Mouse (Mus musculus) erythroblast, adult 5-6 weeks (primary cell): Measurements from ENCODE around the gene Mrpl41. TPM values are rescaled to one million over a fixed set of nuclear protein-coding genes. Genes with fewer than 3 reads are reported as not detected.
"Not testable (repeated sequence)": the region's sequence is repeated elsewhere in the genome, so short reads cannot be mapped to it uniquely, and the experiment has no call there.

ENCODE experiments used
- ATAC-seq: replicated peaks from 2 replicates; pipeline ENCODE4 v1.8.0; 2016; ENCODE audit warnings: moderate number of reproducible peaks, mild to moderate bottlenecking, moderate TSS enrichment, inconsistent platforms; ENCODE audit not compliant: poor library complexity, low FRiP score, severe bottlenecking
- total RNA-seq, 2 experiments: library from RNA; stranded (forward) in 1 of 2; stranded (reverse) in 1 of 2; fragments of 150-400 nt in 1 of 2; fragments of 200-764, 138-1000 nt in 1 of 2; gene quantifications; 2 replicates each; pipeline versions ENCODE4 v1.2.3 to v1.2.4; 2015 to 2017; ENCODE audit warnings: low replicate concordance in 2 of 2

Gene Mrpl41
- total RNA-seq, 2 experiments from 2014 or later = 33.6 to 37.7 TPM

DNA sequence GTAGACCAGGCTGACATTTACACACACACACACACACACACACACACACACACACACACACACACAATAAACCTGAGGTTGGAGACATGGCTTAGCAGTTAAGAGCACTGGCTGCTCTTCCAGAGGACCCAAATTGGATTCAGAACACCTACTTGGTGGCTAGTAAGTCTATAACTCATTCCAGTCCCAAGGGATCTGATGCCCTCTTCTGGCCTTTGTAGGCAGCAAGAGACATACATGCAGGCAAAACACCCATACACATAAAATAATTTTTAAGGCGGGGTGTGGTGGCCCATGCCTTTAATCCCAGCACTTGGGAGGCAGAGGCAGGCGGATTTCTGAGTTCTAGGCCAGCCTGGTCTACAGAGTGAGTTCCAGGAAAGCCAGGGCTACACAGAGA is 30.6 kb downstream of the Mrpl41 start:
- not testable (repeated sequence) for ATAC-seq

DNA sequence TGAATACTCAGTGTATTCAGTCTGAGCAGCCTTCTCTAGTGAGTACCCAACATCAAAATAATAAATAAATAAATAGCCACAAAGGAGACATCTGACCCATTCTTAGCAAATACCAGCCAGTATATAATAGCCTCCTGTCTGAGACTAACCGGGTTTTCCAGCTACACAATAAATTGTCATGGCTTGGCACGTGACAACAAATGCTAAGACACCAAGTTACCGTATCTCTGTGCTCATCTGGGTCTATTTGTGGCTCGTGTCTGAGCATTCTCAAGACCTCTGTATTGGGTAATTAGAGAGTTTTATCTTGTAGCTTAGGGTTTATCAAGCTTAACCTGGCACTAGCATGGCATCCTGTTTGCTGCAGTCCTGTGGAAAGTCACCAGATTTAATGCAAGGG is 32.8 kb downstream of the Mrpl41 start:
- no peak for ATAC-seq

DNA sequence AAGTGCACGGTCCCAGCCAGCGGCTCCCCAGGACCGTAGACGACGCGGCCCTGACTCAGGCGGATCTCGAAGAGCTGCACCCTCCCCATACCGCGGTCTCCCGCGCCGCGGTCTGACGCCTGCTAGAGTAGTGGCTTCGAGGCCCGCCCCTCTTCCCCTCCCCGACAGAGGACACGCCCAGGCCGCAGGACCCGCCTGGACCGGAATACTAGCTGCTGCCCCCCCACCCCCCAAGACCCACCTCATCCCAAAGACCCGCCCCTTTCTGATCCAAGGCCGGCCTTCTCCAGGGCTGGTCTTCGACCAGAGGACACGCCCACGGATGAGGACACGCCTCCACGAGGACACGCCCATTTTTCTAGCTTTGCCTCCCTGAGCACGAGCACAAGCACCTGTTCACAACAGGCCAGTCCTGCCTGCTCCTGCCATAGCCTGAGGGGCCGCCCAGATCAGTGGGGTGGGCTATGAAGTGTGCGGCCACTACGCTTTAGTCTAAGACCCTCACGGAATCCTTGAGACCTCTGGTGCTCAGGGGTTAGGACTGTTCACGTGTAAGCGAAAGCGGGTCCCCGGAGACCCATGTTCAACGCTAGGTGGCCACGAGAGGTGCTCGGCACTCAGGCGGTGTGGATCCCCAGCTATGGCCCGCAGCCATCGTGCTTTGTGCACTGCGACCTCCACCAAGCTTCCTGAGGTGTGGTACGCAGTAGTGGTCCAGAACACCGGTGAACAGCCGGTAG is 39.7 kb downstream of the Mrpl41 start, which contains the start of gene Arrdc1:
Gene Arrdc1 (minus strand): TSS at position 196 of the 740 bp plus-strand sequence.
- ATAC-seq = peak; percentile 93

GRCm38 (mm10) chr2:24934441-24934963 is 40.4 kb downstream of the Mrpl41 start:
- ATAC-seq = peak; percentile 50

DNA sequence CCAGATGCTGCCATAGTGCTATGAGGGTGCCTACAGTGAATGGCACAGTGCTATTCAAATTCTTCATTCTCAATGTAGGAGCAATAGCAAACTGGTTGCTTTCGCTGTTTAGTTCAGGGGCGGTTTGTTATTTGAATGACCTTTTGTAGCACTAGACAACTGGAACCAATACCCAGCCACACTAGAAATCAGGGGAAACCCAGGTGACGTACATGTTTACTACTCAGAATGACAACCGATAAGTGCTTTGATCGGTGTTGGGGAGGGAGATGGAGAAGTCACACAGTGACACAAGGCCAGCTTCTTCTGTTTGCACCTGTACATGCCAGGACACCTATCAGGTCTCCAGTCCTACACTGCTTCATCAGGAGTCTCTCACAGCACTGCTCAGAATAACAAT is 45.3 kb downstream of the Mrpl41 start:
- no peak for ATAC-seq

GRCm38 (mm10) chr2:24929119-24929518 is 45.8 kb downstream of the Mrpl41 start:
- ATAC-seq = no peak

DNA sequence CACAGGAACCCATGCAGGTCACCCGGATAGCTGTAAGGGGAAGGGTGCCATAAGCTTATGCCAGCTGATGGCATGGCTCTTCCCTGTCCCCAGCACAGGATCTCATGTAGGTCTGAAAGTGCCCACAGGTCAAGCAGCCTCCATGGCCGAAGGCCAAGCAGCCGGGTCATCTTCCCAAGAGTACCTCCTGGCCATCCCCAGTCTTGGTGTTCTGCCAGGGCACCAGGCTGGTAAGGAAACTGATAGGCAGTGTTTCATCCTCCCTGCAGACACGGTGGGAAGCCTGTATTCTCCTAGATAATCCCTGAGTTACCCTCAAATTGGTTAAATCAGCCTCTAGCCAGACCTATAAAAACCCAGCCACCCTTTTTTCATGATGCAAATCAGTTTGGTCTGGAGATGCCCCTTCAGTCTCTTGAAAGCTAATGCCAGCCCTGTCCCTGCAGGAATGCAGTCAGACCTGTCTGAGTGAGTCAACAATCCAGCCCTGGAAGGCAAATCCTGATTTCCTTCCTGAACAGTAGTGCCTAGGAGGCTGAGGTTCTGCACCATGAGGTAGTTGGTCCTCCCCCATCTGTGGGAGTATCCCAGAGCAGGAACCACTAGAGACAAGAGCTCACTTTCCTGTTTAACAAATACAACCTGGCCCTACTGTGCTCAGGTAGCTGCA is 47.0 kb downstream of the Mrpl41 start:
- no peak for ATAC-seq

DNA sequence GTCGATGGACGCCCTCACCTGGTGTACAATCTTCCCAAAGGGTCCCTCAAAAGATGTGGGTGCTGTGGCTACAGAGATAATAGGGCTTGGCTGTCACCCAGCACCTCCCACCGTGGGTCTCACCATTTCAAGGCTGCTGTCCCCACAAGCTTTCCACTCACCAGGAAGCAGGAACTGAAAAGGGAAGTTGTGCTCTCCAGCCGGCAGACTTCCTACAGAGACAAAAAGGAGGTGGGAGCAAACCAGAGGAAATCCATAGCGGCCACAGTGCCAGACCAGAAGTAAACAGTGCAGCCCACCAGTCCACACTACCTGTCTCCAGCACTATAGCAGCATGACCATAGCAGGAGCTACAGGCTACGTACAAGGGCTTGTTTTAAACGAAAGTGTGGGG is 47.9 kb downstream of the Mrpl41 start:
- no peak for ATAC-seq

DNA sequence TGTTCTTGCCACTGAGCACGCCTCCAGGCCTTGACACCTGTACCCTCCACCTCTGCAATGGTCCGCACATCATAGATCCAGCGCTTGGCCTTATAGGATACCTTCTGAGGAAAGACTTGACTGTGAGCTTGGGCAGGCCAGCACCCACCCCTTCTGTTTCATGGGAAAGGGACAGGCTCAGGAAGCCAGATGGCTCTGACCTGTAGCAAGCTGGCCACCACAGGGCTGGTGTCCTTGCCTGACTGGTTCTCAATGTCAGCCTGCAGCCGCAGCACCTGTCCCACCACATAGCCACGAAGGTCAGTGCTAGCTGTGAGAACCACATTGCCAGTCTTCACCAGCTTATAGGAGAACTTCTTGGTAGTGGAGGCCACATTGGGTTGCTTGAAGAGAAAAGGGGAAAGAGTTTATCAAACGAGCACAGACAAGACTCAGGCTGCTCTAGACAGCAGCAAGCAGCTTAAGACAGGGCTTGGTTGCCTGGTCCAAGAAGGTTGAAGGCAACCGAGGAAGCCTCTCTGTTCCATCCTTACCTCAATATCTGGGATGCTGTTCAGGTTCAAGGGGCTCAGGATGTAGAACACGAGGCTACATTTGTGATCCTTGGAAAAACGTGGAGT is 48.4 kb downstream of the Mrpl41 start:
- ATAC-seq = no peak

GRCm38 (mm10) chr2:24925284-24925683 is 49.6 kb downstream of the Mrpl41 start:
- no peak for ATAC-seq

Other genes with a start within 250 kb of the Mrpl41 start
- not detected in 2 replicates for gene Cacna1b, start 211.9 kb downstream of the Mrpl41 start, total RNA-seq (2015; ENCODE audit: low replicate concordance)
- gene Cacna1b, start 211.9 kb downstream of the Mrpl41 start, total RNA-seq (2017; ENCODE audit: low replicate concordance) = not detected in 2 replicates
- gene Ehmt1, start 55.5 kb downstream of the Mrpl41 start, total RNA-seq (2015; ENCODE audit: low replicate concordance) = 5.2 and 8.1 TPM in 2 replicates
- gene Ehmt1, start 55.5 kb downstream of the Mrpl41 start, total RNA-seq (2017; ENCODE audit: low replicate concordance) = 27.6 and 28.2 TPM in 2 replicates
- 16.1 and 19.6 TPM in 2 replicates for gene Arrdc1, start 39.8 kb downstream of the Mrpl41 start, total RNA-seq (2015; ENCODE audit: low replicate concordance)
- 15.5 and 18.7 TPM in 2 replicates for gene Arrdc1, start 39.8 kb downstream of the Mrpl41 start, total RNA-seq (2017; ENCODE audit: low replicate concordance)
- 1.3 and 2.9 TPM in 2 replicates for gene Zmynd19, start 25.3 kb downstream of the Mrpl41 start, total RNA-seq (2015; ENCODE audit: low replicate concordance)
- gene Zmynd19, start 25.3 kb downstream of the Mrpl41 start, total RNA-seq (2017; ENCODE audit: low replicate concordance) = 9.6 and 15.9 TPM in 2 replicates
- 4.2 and 7.1 TPM in 2 replicates for gene Dph7, start 12.7 kb downstream of the Mrpl41 start, total RNA-seq (2015; ENCODE audit: low replicate concordance)
- gene Dph7, start 12.7 kb downstream of the Mrpl41 start, total RNA-seq (2017; ENCODE audit: low replicate concordance) = 1.5 and 5.0 TPM in 2 replicates
- gene Pnpla7, start 935 bp upstream of the Mrpl41 start, total RNA-seq (2015; ENCODE audit: low replicate concordance) = 24.8 and 46.6 TPM in 2 replicates
- gene Pnpla7, start 935 bp upstream of the Mrpl41 start, total RNA-seq (2017; ENCODE audit: low replicate concordance) = 29.9 and 37.2 TPM in 2 replicates
- gene Nsmf, start 79.3 kb upstream of the Mrpl41 start, total RNA-seq (2015; ENCODE audit: low replicate concordance) = 1.7 and 2.1 TPM in 2 replicates
- gene Nsmf, start 79.3 kb upstream of the Mrpl41 start, total RNA-seq (2017; ENCODE audit: low replicate concordance) = 0.60 and 1.5 TPM in 2 replicates
- gene Entpd8, start 105.2 kb upstream of the Mrpl41 start, total RNA-seq (2015; ENCODE audit: low replicate concordance) = not detected in 2 replicates
- not detected in 2 replicates for gene Entpd8, start 105.2 kb upstream of the Mrpl41 start, total RNA-seq (2017; ENCODE audit: low replicate concordance)
- gene Noxa1, start 120.1 kb upstream of the Mrpl41 start, total RNA-seq (2015; ENCODE audit: low replicate concordance) = not detected in 2 replicates
- not detected in 2 replicates for gene Noxa1, start 120.1 kb upstream of the Mrpl41 start, total RNA-seq (2017; ENCODE audit: low replicate concordance)
- gene Nrarp, start 205.7 kb upstream of the Mrpl41 start, total RNA-seq (2015; ENCODE audit: low replicate concordance) = not detected in 2 replicates
- gene Nrarp, start 205.7 kb upstream of the Mrpl41 start, total RNA-seq (2017; ENCODE audit: low replicate concordance) = 0.51 TPM in 1 of 2 replicates, not detected in the other
- 3.1 and 5.0 TPM in 2 replicates for gene Tor4a, start 221.8 kb upstream of the Mrpl41 start, total RNA-seq (2015; ENCODE audit: low replicate concordance)
- 6.7 and 7.4 TPM in 2 replicates for gene Tor4a, start 221.8 kb upstream of the Mrpl41 start, total RNA-seq (2017; ENCODE audit: low replicate concordance)
- 0.77 and 6.1 TPM in 2 replicates for gene Nelfb, start 236.4 kb upstream of the Mrpl41 start, total RNA-seq (2015; ENCODE audit: low replicate concordance)
- gene Nelfb, start 236.4 kb upstream of the Mrpl41 start, total RNA-seq (2017; ENCODE audit: low replicate concordance) = 19.5 and 25.7 TPM in 2 replicates
- not detected in 2 replicates for gene Stpg3, start 239.5 kb upstream of the Mrpl41 start, total RNA-seq (2015; ENCODE audit: low replicate concordance)
- gene Stpg3, start 239.5 kb upstream of the Mrpl41 start, total RNA-seq (2017; ENCODE audit: low replicate concordance) = 0.34 TPM in 1 of 2 replicates, not detected in the other
- gene Fam166a, start 243.6 kb upstream of the Mrpl41 start, total RNA-seq (2015; ENCODE audit: low replicate concordance) = not detected in 2 replicates
- not detected in 2 replicates for gene Fam166a, start 243.6 kb upstream of the Mrpl41 start, total RNA-seq (2017; ENCODE audit: low replicate concordance)
- 161 and 203 TPM in 2 replicates for gene Tubb4b, start 249.6 kb upstream of the Mrpl41 start, total RNA-seq (2015; ENCODE audit: low replicate concordance)
- 205 and 234 TPM in 2 replicates for gene Tubb4b, start 249.6 kb upstream of the Mrpl41 start, total RNA-seq (2017; ENCODE audit: low replicate concordance)